Mouse (Mus musculus): ENCODE measurements at regions not wholly inside any gene's neighbourhood (a gene's known extent, or its start where the extent isn't known, plus 50 kb on each side); places are given as distances from the start of the nearest gene placed in this dataset.

- DNase-seq = no peak
Measured at GRCm38 (mm10) chr7:72504268-72504667, 197.9 kb upstream of the Mctp2 start.

- peak; percentile 48 for DNase-seq
Measured at GRCm38 (mm10) chr7:72505732-72506460, 199.5 kb upstream of the Mctp2 start.

- no peak for DNase-seq
Measured at GRCm38 (mm10) chr7:72507946-72508345, 201.5 kb upstream of the Mctp2 start.

- no peak for DNase-seq
Measured at GRCm38 (mm10) chr7:72510116-72510515, 203.7 kb upstream of the Mctp2 start.

- no peak for DNase-seq
Measured at GRCm38 (mm10) chr7:72513446-72513845, 207.0 kb upstream of the Mctp2 start.

GRCm38 (mm10) chr7:72514851-72515250, 208.4 kb upstream of the Mctp2 start:
- no peak for DNase-seq

GRCm38 (mm10) chr7:72518421-72518972, 212.1 kb upstream of the Mctp2 start:
- no peak for DNase-seq

- peak; percentile 25 for DNase-seq
Measured at GRCm38 (mm10) chr7:72519359-72520115, 213.1 kb upstream of the Mctp2 start.

GRCm38 (mm10) chr7:72528873-72529272, 222.5 kb upstream of the Mctp2 start:
- no peak for DNase-seq

GRCm38 (mm10) chr7:72538288-72538687, 231.9 kb upstream of the Mctp2 start:
- no peak for DNase-seq

GRCm38 (mm10) chr7:72539915-72540314, 233.5 kb upstream of the Mctp2 start:
- no peak for DNase-seq

- peak; percentile 17 for DNase-seq
Measured at GRCm38 (mm10) chr7:72541521-72542478, 235.4 kb upstream of the Mctp2 start.

GRCm38 (mm10) chr7:72543501-72543900, 237.1 kb upstream of the Mctp2 start:
- no peak for DNase-seq

GRCm38 (mm10) chr7:72543946-72544345, 237.5 kb upstream of the Mctp2 start:
- peak; percentile 28 for DNase-seq

- no peak for DNase-seq
Measured at GRCm38 (mm10) chr7:72567378-72567777, 261.0 kb upstream of the Mctp2 start.

- DNase-seq = no peak
Measured at GRCm38 (mm10) chr7:72569177-72569576, 262.8 kb upstream of the Mctp2 start.

- no peak for DNase-seq
Measured at GRCm38 (mm10) chr7:72574316-72574715, 267.9 kb upstream of the Mctp2 start.

GRCm38 (mm10) chr7:72584427-72584826, 278.0 kb upstream of the Mctp2 start:
- no peak for DNase-seq

- peak; percentile 37 for DNase-seq
Measured at GRCm38 (mm10) chr7:72589241-72589668, 282.8 kb upstream of the Mctp2 start.

- no peak for DNase-seq
Measured at GRCm38 (mm10) chr7:72590351-72591115, 284.1 kb upstream of the Mctp2 start.

GRCm38 (mm10) chr7:72592110-72592509, 285.7 kb upstream of the Mctp2 start:
- DNase-seq = no peak

GRCm38 (mm10) chr7:72592649-72593048, 286.2 kb upstream of the Mctp2 start:
- DNase-seq = no peak
